Mouse (Mus musculus) heart, postnatal 0 days (tissue): ENCODE results near the gene Bcas3.

Experiments
- CTCF ChIP-seq: IDR thresholded peaks from 2 replicates; pipeline ENCODE4 v1.5.1; 2016; ENCODE audit warnings: antibody characterized with exemption, control low read depth, low read depth
- EP300 ChIP-seq: IDR thresholded peaks from 2 replicates; pipeline ENCODE4 v1.6.1; 2016; ENCODE audit warnings: antibody characterized with exemption, low read depth

DNA sequence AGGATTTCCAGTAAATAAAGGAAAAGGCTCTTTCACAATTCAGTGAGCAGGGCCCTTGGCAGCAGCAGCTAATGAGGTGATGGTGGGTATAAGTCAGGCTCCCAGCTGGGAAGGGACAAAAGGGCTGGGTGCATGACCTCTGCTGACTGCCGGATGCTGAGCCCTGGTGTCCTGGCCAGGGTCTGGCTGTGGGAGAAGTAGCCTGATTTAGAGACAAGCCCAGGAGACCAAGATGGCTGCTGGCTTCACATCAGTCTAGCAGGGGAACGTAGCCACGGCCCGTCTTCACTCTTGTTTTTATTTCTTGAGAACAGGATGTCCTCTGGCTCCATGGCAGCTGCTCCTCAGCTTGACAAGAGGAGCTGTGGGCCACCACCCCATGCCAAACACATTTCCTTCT is 493.5 kb downstream of the Bcas3 start:
- no peak for TF ChIP-seq CTCF
- no peak for TF ChIP-seq EP300
